Mouse (Mus musculus) cerebellum, adult 2 months (tissue): ENCODE results near the gene Serpinb2.

Source experiments
- CTCF ChIP-seq: fragments of 200-500 bp; IDR thresholded peaks from 2 replicates; pipeline ENCODE4 v1.5.1; 2011; ENCODE audit warnings: low read depth, mild to moderate bottlenecking, control low read depth, low read length, moderate library complexity, borderline replicate concordance; ENCODE audit not compliant: insufficient read depth
- POLR2A ChIP-seq: fragments of 200-500 bp; IDR thresholded peaks from 2 replicates; pipeline ENCODE4 v1.6.1; 2011; ENCODE audit warnings: low read length, control low read depth, borderline replicate concordance; ENCODE audit not compliant: insufficient read depth

DNA sequence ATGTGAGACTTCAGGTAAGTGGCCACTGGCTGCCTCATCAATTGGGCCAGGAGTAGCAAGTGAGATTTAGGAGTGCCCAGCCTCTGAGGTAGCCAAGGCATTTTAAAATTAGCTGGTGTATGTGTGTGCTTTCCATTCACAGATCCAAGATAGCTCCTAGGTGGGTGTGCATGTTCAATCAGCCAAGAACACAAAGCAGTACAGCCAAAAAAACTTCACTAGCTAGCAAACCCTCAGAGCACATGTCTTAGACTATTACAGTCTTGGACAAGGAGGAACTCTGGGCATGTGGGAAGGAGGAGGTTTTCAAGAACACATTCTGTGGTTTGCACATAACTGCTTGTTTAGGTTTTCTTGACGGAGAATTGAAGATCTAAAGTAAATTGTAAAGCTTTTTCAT is 70.0 kb downstream of the Serpinb2 start:
- TF ChIP-seq CTCF = no peak
- TF ChIP-seq POLR2A = no peak
